Mouse (Mus musculus) heart, adult 2 months (tissue): ENCODE measurements around the gene Crispld2. TPM values are rescaled to one million over a fixed set of nuclear protein-coding genes. Genes with fewer than 3 reads are reported as not detected.

Experiments
- DNase-seq, 2 experiments: peaks; one replicate each; pipeline ENCODE4 v3.0.0; 2021
- H3K27ac ChIP-seq: fragments of 200-600 bp; 2 replicates; pipeline ENCODE4 v1.8.1; 2022
- H3K27me3 ChIP-seq: fragments of 200-500 bp; 2 replicates; pipeline ENCODE4 v1.6.1; 2012; ENCODE audit warnings: mild to moderate bottlenecking, low read length, inconsistent platforms, mixed read lengths; ENCODE audit not compliant: control insufficient read depth, insufficient read depth
- H3K36me3 ChIP-seq: fragments of 200-500 bp; 2 replicates; pipeline ENCODE4 v1.6.1; 2012; ENCODE audit warnings: low read length, inconsistent platforms; ENCODE audit not compliant: control insufficient read depth, insufficient read depth
- H3K4me1 ChIP-seq: fragments of 200-500 bp; 2 replicates; pipeline ENCODE4 v1.6.1; 2011; ENCODE audit warnings: low read length; ENCODE audit not compliant: control insufficient read depth, insufficient read depth
- H3K4me3 ChIP-seq: fragments of 200-600 bp; 2 replicates; pipeline ENCODE4 v1.8.1; 2022
- H3K79me2 ChIP-seq: fragments of 200-500 bp; replicated peaks from 2 replicates; pipeline ENCODE4 v1.6.1; 2012; ENCODE audit warnings: mild to moderate bottlenecking, inconsistent platforms, low read length, moderate library complexity, mixed read lengths; ENCODE audit not compliant: control insufficient read depth, insufficient read depth
- H3K9ac ChIP-seq: fragments of 200-500 bp; 2 replicates; pipeline ENCODE4 v1.6.1; 2012; ENCODE audit warnings: low read depth, mild to moderate bottlenecking, control low read depth, inconsistent platforms, low read length, mixed read lengths
- CTCF ChIP-seq: fragments of 200-600 bp; IDR thresholded peaks from 2 replicates; pipeline ENCODE4 v1.8.1; 2022; ENCODE audit warnings: antibody characterized with exemption, mild to moderate bottlenecking, moderate library complexity
- EP300 ChIP-seq: fragments of 200-500 bp; IDR thresholded peaks from 2 replicates; pipeline ENCODE4 v1.6.1; 2011; ENCODE audit warnings: low read depth, low read length, control low read depth; ENCODE audit not compliant: insufficient read depth
- POLR2A ChIP-seq: fragments of 200-500 bp; IDR thresholded peaks from 2 replicates; pipeline ENCODE4 v1.6.1; 2011; ENCODE audit warnings: mild to moderate bottlenecking, low read depth, low read length, control low read depth; ENCODE audit not compliant: insufficient read depth
- whole genome bisulfite sequencing: fragments of 180-500 bp; shearing (Covaris S2); methylation state at CpG from one replicate; pipeline ENCODE4 v1.1.7; 2018; 5-methylcytosine and 5-hydroxymethylcytosine counted together
- intact Hi-C: fragments of 180-260 bp; cut with DNase I; formaldehyde crosslinking; loops from one replicate; pipeline ENCODE4 v1.15.1; 2025
- polyA plus RNA-seq: library from polyadenylated mRNA; depleted of rRNA; stranded (reverse); fragments of >200 nt; gene quantifications from 2 replicates; pipeline ENCODE4 v1.2.3, GENCODE M21; 2012
- total RNA-seq, 2 experiments: library from RNA; stranded (reverse); gene quantifications; 2 replicates each; pipeline ENCODE4 v1.2.3; 2021

The Crispld2 gene
- total and polyA plus RNA-seq, 3 experiments, result 24.3 to 30.3 (median 29.9) TPM

- H3K36me3 ChIP-seq, result no peaks in the 10 kb centered on the region
- H3K79me2 ChIP-seq, result peaks cover 5% of the 10 kb centered on the region
- H3K27me3 ChIP-seq, result no peaks in the 10 kb centered on the region
- TF ChIP-seq CTCF (no peak), EP300 (no peak), POLR2A (no peak)
- H3K4me1 ChIP-seq, result no peaks in the 10 kb centered on the region
- 77% methylated on average over 7 of the region's 7 CpGs for WGBS
- intact Hi-C loops, result no loop called here
- no peak for DNase-seq
- no peak overlapping the region for H3K4me3 ChIP-seq
- no peak overlapping the region for H3K9ac ChIP-seq
- no peak overlapping the region for H3K27ac ChIP-seq
These were observed 97.3 kb downstream of the Crispld2 start for GRCm38 (mm10) chr8:120089511-120089910.

DNA sequence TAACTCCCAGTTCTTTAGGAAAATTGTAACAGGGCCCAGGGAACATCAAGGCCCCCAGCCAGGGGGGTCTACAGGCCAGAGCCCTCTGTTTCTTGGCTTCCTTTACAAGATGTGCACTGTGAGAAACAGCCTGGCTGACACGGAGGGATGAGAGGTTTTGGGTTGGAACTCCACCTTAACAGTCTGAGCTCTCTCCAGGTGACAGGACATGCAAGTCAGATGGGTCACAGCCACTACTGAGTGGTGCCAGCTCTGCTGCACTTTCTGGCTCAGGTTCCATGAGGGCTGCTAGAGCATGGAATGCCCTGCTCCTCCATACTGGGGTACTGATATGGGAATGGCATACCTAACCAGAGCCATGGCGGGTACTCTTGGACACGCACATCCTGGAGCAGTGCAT, 98.8 kb downstream of the Crispld2 start:
- no peaks in the 10 kb centered on the region for H3K36me3 ChIP-seq
- H3K79me2 ChIP-seq, result peaks cover 5% of the 10 kb centered on the region
- TF ChIP-seq EP300, result no peak
- H3K4me3 ChIP-seq, result no peak overlapping the region
- H3K27me3 ChIP-seq, result no peaks in the 10 kb centered on the region
- intact Hi-C loops, result no loop called here
- no peak overlapping the region for H3K9ac ChIP-seq
- DNase-seq, result no peak
- H3K27ac ChIP-seq, result no peak overlapping the region
- no peaks in the 10 kb centered on the region for H3K4me1 ChIP-seq
- WGBS, result 84% methylated on average over 3 of the region's 3 CpGs

DNA sequence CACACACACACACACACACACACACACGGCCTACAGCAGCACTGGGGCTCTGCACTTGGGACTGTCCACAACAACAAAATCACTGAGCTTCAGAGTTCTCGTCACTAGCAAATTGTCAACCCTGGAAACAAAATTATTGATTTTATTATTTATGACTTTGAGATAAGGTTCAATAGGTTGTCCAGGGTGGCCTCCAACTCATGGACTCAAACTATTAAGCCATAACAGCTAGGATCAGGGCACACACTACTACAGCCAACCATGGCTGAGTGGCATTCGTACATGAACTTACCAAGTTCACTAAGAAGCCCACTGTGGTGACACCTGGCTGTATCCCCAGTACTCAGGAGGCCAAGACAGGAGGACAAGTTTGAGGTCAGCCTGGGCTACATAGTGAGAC, 100.9 kb downstream of the Crispld2 start:
- no peaks in the 10 kb centered on the region for H3K27me3 ChIP-seq
- 0 out of 2 replicates have a peak, but pooled peaks cover 1% of the 10 kb centered on the region for H3K4me1 ChIP-seq
- H3K36me3 ChIP-seq, result no peaks in the 10 kb centered on the region
- no peak for DNase-seq
- H3K9ac ChIP-seq, result no peak overlapping the region
- no peak overlapping the region for H3K27ac ChIP-seq
- WGBS, result 96% methylated on average over 3 of the region's 3 CpGs
- no peak overlapping the region for H3K4me3 ChIP-seq
- H3K79me2 ChIP-seq, result peaks cover 9% of the 10 kb centered on the region
- intact Hi-C loops, result no loop called here
- no peak for TF ChIP-seq EP300
- no peak for TF ChIP-seq CTCF
- TF ChIP-seq POLR2A, result no peak

DNA sequence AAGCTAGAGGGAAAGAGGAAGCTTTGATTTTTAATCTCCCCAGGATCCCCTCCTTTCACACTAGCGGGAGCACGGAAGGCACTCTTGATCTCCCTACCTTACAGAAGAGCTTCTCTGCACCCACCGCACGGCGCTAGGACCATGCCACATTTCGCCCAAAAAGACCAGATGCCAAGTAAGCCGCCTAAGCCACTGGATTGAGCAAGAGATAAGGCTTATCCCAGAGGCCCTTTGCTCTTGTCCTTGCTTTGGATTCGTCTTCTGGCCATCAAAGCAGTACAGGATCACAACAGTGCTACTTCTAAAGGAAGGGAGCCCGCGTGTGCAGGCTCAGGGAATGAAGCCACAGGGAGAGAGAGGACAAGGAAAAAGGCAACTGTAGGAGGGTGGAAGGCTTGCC, 102.6 kb downstream of the Crispld2 start:
- Histone ChIP-seq H3K9ac (no peak overlapping the region), H3K4me3 (no peak overlapping the region), H3K79me2 (peaks cover 11% of the 10 kb centered on the region), H3K4me1 (peaks cover 2% of the 10 kb centered on the region; the same call in 1 of the 2 replicates), H3K27ac (no peak overlapping the region), H3K27me3 (no peaks in the 10 kb centered on the region), H3K36me3 (no peaks in the 10 kb centered on the region)
- intact Hi-C loops, result no loop called here
- TF ChIP-seq EP300, result no peak
- no peak for TF ChIP-seq CTCF
- no peak for TF ChIP-seq POLR2A
- 75% methylated on average over 10 of the region's 10 CpGs for WGBS
- DNase-seq, result no peak

DNA sequence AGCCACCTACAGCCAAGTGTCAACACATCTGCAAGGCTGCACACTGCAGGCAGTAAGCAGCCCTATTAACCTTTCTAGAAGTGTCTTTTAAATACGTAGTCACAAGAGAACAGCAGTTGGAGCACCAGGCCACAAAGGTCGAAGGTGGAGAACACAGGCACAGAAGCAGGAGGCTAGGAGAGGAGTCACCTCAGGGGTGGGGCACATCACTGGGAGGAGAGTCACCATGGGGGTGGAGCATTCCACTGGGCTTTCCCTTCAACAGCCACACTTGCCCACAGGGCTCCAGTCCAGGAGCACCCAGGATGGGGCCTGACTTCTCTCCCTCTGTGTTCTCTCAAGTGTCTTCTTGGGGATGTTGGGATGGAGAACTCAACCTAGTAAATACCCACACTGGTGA, 104.2 kb downstream of the Crispld2 start:
- Histone ChIP-seq H3K27ac (no peak overlapping the region), H3K4me3 (no peak overlapping the region), H3K4me1 (peaks cover 2% of the 10 kb centered on the region; the same call in 1 of the 2 replicates), H3K9ac (no peak overlapping the region), H3K27me3 (no peaks in the 10 kb centered on the region), H3K79me2 (peaks cover 11% of the 10 kb centered on the region), H3K36me3 (no peaks in the 10 kb centered on the region)
- no peak for TF ChIP-seq EP300
- TF ChIP-seq CTCF, result no peak
- no peak for TF ChIP-seq POLR2A
- DNase-seq, result no peak
- WGBS, result 68% methylated on average over 2 of the region's 2 CpGs
- intact Hi-C loops, result no loop called here

DNA sequence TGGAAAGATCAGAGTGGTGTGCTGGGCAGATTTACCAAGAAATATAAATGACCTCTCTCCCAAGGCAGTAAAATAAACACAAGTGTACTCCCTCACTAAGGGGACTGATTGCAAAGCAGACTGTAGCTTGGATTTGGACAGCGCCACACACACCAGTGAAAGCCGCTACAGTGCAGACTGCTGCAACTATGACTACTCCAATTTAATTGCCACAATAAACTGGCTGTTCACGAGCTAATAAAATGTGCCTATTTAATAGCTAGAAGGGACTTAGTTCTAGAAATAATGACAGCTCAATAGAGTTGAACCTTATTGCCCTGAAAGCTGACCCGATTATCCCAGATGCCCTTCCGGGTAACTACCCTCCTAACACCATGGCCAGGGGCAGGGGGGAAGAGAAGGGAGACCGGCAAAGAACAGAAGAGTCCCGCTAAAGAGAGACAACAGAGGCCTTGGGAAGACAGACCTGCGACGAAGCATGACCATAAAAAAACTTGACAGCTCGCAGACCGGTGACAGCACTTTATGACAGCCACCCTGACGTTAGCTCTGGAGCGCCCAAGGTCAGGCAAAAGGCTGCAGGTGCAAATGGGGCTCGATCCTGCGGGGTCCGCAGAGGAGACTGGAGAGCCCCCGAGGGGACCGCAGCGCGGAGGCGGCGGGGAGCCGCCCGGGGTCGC, 108.3 kb downstream of the Crispld2 start:
- DNase-seq, result no peak
- TF ChIP-seq POLR2A, result no peak
- TF ChIP-seq CTCF, result no peak
- TF ChIP-seq EP300, result no peak
- peak overlapping the region; percentile 97 for H3K9ac ChIP-seq
- intact Hi-C loops, result no loop called here
- 2% methylated on average over 25 of the region's 25 CpGs for WGBS
- H3K4me3 ChIP-seq, result peak overlapping the region; percentile 82
- H3K79me2 ChIP-seq, result peaks cover 6% of the 10 kb centered on the region
- H3K4me1 ChIP-seq, result peaks cover 16% of the 10 kb centered on the region
- no peaks in the 10 kb centered on the region for H3K27me3 ChIP-seq
- peak overlapping the region; percentile 98 for H3K27ac ChIP-seq
- peaks cover 13% of the 10 kb centered on the region for H3K36me3 ChIP-seq
